Mouse (Mus musculus): ENCODE results near the gene Rfx5. TPM values are rescaled to one million over a fixed set of nuclear protein-coding genes. Genes with fewer than 3 reads are reported as not detected.

The Rfx5 gene
- polyA plus RNA-seq, 1 experiment from 2014 or later: 7.5 TPM

DNA sequence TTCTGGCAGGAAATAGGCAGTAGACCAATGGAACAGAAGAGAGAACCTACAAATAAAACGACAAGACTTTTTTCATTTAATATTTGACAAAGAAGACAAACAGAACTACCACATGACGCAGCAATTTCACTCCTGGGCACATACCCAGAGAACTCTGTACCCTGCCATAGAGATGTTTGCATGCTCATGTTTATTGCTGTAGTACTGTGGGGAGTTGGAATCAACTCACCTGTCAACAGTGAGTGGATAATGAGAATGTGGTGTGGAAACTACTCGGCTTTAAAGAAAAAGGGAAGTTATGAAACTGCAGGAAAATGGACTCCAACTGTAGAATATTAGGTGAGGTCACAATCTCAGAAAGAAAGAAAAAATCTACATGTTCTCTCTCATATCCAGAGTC is 4.2 kb upstream of the Rfx5 start:
- H3K27ac ChIP-seq (ENCODE audit: low read length): no peak overlapping the region
- no peak overlapping the region for H3K9ac ChIP-seq (ENCODE audit: low read depth, low read length)
- 85% methylated on average over 3 of the region's 3 CpGs for WGBS
- H3K9me3 ChIP-seq (replicated peaks; ENCODE audit: control insufficient read depth, low read length, poor library complexity, severe bottlenecking): 0 out of 2 replicates have a peak, but pooled peaks cover 2% of the 10 kb centered on the region
- H3K36me3 ChIP-seq (ENCODE audit: control insufficient read depth, insufficient read depth, low read length): no peaks in the 10 kb centered on the region
- no peak for ATAC-seq
- H3K4me1 ChIP-seq (ENCODE audit: control insufficient read depth, insufficient read depth, low read length): peaks cover 3% of the 10 kb centered on the region
- no peak overlapping the region for H3K4me3 ChIP-seq (ENCODE audit: low read depth, low read length)
- no peaks in the 10 kb centered on the region for H3K27me3 ChIP-seq (ENCODE audit: control insufficient read depth, insufficient read depth, low read depth, low read length)
- H3K4me2 ChIP-seq (ENCODE audit: low read length): no peak overlapping the region

DNA sequence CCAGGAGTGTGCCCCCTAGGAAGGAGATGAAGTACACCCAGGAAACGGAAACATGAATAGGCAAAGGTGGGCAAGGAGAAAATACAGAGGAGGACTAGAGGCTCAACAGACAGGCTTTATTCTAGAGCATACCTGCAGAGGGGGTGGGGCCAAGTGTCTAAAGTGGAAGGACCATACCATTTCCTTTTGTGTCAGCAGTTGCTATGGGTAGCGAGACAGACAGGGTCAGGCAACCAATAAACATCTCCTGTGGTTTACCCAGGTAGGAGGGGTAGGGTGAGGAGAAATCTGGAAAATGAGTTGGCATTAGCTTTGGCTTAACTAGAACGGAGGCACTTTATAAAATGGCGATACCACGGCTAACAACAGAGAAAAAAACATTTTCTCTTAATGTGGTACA is 1.1 kb upstream of the Rfx5 start:
- Histone ChIP-seq H3K9me3 (replicated peaks; ENCODE audit: control insufficient read depth, low read length, poor library complexity, severe bottlenecking) (0 out of 2 replicates have a peak, but pooled peaks cover 2% of the 10 kb centered on the region), H3K27me3 (ENCODE audit: control insufficient read depth, insufficient read depth, low read depth, low read length) (no peaks in the 10 kb centered on the region), H3K4me1 (ENCODE audit: control insufficient read depth, insufficient read depth, low read length) (peaks cover 14% of the 10 kb centered on the region), H3K4me3 (ENCODE audit: low read depth, low read length) (peak overlapping the region; percentile 70), H3K4me2 (ENCODE audit: low read length) (peak overlapping the region; percentile 63), H3K9ac (ENCODE audit: low read depth, low read length) (no peak overlapping the region), H3K27ac (ENCODE audit: low read length) (0 out of 2 replicates have a peak overlapping the region, but pooled peaks have one; percentile 97), H3K36me3 (ENCODE audit: control insufficient read depth, insufficient read depth, low read length) (peaks cover 10% of the 10 kb centered on the region)
- no peak for ATAC-seq
- WGBS: 69% methylated on average over 5 of the region's 5 CpGs

DNA sequence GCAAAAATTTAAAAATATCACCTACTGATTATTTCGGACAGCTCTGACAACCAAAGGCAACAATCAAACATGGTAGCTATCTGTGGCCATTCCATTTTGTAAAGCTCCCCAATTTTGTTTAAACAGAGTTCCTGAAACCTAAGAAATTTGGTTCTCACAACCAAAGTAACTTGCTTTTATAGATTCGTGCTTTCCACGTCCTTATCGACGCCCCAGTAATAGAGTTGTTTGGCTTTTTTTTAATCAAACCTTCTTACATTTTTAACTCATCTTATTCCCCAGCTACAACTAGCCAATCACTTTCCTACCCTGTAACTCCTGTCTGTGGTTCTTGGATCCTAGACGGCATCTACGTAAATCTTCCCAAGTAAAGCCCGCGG is 501 bp upstream of the Rfx5 start:
- H3K4me3 ChIP-seq (ENCODE audit: low read depth, low read length): peak overlapping the region; percentile 70
- peak; percentile 38 for ATAC-seq

DNA sequence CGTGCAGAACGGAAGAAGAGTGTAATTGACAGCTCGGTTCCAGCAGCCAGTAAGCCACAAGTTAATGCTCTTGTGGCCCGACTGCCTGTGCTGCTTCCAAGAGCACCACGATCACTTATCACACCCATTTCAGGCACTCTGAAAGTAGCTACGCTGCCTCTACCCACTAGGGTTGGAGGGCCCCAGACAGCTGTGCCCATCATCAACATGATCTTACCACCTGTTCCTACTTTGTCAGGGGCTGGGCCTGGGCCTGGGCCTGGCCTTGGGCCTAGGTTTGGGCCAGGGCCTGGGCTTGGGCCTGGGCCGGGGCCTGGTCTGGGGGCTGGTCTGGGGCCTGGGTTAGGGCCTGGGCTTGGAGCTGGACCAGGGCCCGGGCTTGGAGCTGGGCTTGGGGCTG is 4.4 kb downstream of the Rfx5 start:
- no peak for ATAC-seq
- no peak overlapping the region for H3K9ac ChIP-seq (ENCODE audit: low read depth, low read length)
- peaks cover 19% of the 10 kb centered on the region for H3K36me3 ChIP-seq (ENCODE audit: control insufficient read depth, insufficient read depth, low read length)
- peaks cover 12% of the 10 kb centered on the region for H3K4me1 ChIP-seq (ENCODE audit: control insufficient read depth, insufficient read depth, low read length)
- no peak overlapping the region for H3K4me3 ChIP-seq (ENCODE audit: low read depth, low read length)
- H3K27me3 ChIP-seq (ENCODE audit: control insufficient read depth, insufficient read depth, low read depth, low read length): no peaks in the 10 kb centered on the region
- H3K9me3 ChIP-seq (replicated peaks; ENCODE audit: control insufficient read depth, low read length, poor library complexity, severe bottlenecking): no peaks in the 10 kb centered on the region
- H3K4me2 ChIP-seq (ENCODE audit: low read length): no peak overlapping the region
- no peak overlapping the region for H3K27ac ChIP-seq (ENCODE audit: low read length)
- WGBS: 93% methylated on average over 8 of the region's 8 CpGs

More for the DNA sequence above, 501 bp upstream of the Rfx5 start:
- Histone ChIP-seq H3K4me1 (ENCODE audit: control insufficient read depth, insufficient read depth, low read length) (peaks cover 14% of the 10 kb centered on the region), H3K36me3 (ENCODE audit: control insufficient read depth, insufficient read depth, low read length) (peaks cover 16% of the 10 kb centered on the region), H3K27me3 (ENCODE audit: control insufficient read depth, insufficient read depth, low read depth, low read length) (no peaks in the 10 kb centered on the region), H3K9ac (ENCODE audit: low read depth, low read length) (peak overlapping the region; percentile 57), H3K9me3 (replicated peaks; ENCODE audit: control insufficient read depth, low read length, poor library complexity, severe bottlenecking) (0 out of 2 replicates have a peak, but pooled peaks cover 2% of the 10 kb centered on the region), H3K4me2 (ENCODE audit: low read length) (peak overlapping the region; percentile 63), H3K27ac (ENCODE audit: low read length) (peak overlapping the region; percentile 97)
- WGBS: 16% methylated on average over 9 of the region's 9 CpGs

DNA sequence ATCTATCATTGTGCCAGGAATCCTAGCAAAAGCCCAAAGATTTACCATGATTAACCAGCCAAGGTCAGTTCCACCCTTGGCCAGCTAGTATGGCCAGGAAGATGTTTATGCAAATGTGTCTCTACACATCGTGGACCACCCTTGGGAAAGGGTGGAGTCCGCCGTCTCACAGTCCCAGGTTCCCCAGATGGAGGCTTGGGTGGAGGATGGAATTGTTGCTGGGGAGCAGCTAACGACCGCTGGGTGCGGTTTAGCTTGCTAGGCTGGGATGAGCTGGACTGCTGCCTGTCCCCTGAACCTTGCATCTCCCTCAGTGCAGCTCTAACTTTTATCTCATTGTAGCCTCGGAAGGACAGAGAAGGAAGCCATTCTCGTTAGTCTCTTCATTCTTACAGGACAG is 6.0 kb downstream of the Rfx5 start:
- Histone ChIP-seq H3K27me3 (ENCODE audit: control insufficient read depth, insufficient read depth, low read depth, low read length) (no peaks in the 10 kb centered on the region), H3K4me1 (ENCODE audit: control insufficient read depth, insufficient read depth, low read length) (peaks cover 9% of the 10 kb centered on the region), H3K4me2 (ENCODE audit: low read length) (no peak overlapping the region), H3K36me3 (ENCODE audit: control insufficient read depth, insufficient read depth, low read length) (peaks cover 19% of the 10 kb centered on the region), H3K9me3 (replicated peaks; ENCODE audit: control insufficient read depth, low read length, poor library complexity, severe bottlenecking) (no peaks in the 10 kb centered on the region), H3K27ac (ENCODE audit: low read length) (no peak overlapping the region), H3K4me3 (ENCODE audit: low read depth, low read length) (no peak overlapping the region), H3K9ac (ENCODE audit: low read depth, low read length) (no peak overlapping the region)
- no peak for ATAC-seq
- 43% methylated on average over 8 of the region's 8 CpGs for WGBS

DNA sequence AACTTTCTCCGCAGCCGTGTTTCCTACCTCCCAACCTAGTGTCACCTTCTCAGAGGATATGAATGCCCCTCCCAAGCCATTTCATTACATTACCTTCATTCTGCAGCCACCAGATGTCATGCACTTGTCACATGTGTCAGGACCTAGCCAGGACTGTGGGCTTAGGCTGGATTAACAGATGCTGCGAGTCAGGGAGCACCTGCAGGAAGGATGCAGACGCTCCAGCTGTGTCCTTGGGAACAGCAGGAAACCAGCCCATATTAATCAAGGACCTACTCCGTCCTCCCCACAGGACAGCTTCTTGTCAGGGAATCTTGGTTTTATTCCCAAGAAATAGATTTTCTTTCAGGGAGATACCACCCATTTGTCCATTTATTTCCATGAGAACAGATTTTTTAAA is 6.4 kb downstream of the Rfx5 start:
- no peak overlapping the region for H3K4me2 ChIP-seq (ENCODE audit: low read length)
- no peak for ATAC-seq
- no peaks in the 10 kb centered on the region for H3K9me3 ChIP-seq (replicated peaks; ENCODE audit: control insufficient read depth, low read length, poor library complexity, severe bottlenecking)
- no peak overlapping the region for H3K4me3 ChIP-seq (ENCODE audit: low read depth, low read length)
- peaks cover 4% of the 10 kb centered on the region; the same call in 1 of the 2 replicates for H3K4me1 ChIP-seq (ENCODE audit: control insufficient read depth, insufficient read depth, low read length)
- H3K27me3 ChIP-seq (ENCODE audit: control insufficient read depth, insufficient read depth, low read depth, low read length): no peaks in the 10 kb centered on the region
- H3K36me3 ChIP-seq (ENCODE audit: control insufficient read depth, insufficient read depth, low read length): peaks cover 19% of the 10 kb centered on the region
- 45% methylated on average over 5 of the region's 5 CpGs for whole genome bisulfite sequencing
- H3K27ac ChIP-seq (ENCODE audit: low read length): no peak overlapping the region
- no peak overlapping the region for H3K9ac ChIP-seq (ENCODE audit: low read depth, low read length)

DNA sequence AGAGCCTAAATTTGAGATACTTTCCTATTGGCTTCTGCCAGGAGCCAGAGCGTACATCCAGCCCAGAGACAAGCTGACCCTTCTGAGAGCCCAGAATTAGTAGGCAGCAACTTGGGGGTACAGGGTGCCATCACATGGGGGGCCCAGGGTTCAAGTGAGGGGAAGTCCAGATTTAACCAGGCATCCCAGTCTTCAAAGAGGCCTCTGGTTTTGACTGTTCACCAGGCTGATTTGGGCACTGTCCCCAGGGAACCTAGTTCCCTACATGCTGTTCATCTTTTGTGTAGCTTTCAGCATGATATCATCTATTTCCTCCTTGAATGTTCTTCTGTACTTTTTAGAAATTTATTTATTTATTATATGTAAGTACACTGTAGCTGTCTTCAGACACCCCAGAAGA is 11.1 kb downstream of the Rfx5 start:
- Histone ChIP-seq H3K27ac (ENCODE audit: low read length) (no peak overlapping the region), H3K27me3 (ENCODE audit: control insufficient read depth, insufficient read depth, low read depth, low read length) (no peaks in the 10 kb centered on the region), H3K36me3 (ENCODE audit: control insufficient read depth, insufficient read depth, low read length) (no peaks in the 10 kb centered on the region), H3K9me3 (replicated peaks; ENCODE audit: control insufficient read depth, low read length, poor library complexity, severe bottlenecking) (no peaks in the 10 kb centered on the region), H3K4me3 (ENCODE audit: low read depth, low read length) (no peak overlapping the region), H3K9ac (ENCODE audit: low read depth, low read length) (no peak overlapping the region), H3K4me2 (ENCODE audit: low read length) (no peak overlapping the region), H3K4me1 (ENCODE audit: control insufficient read depth, insufficient read depth, low read length) (no peaks in the 10 kb centered on the region)
- 97% methylated on average over 1 of the region's 1 CpGs for WGBS
- no peak for ATAC-seq

DNA sequence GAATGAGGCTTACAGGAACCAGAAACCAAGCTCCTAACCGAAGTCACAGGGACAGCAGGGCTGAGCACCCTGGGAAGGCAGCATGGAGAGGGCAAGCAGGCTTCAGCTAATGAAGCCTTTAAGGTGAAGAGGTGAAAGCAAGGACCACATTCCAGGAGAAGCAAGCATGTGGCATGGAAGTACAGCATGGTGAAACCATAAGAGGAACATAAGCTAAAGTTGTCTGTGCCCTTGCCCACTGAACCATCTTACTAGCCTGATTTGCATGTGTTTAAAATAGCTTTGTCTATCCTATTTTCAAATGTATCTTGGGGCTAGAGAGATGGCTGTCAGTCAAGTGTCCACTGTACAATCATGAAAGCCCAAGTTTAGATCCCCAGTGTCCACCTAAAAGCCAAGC is 12.0 kb downstream of the Rfx5 start:
- Histone ChIP-seq H3K27me3 (ENCODE audit: control insufficient read depth, insufficient read depth, low read depth, low read length) (no peaks in the 10 kb centered on the region), H3K4me2 (ENCODE audit: low read length) (no peak overlapping the region), H3K4me3 (ENCODE audit: low read depth, low read length) (no peak overlapping the region), H3K36me3 (ENCODE audit: control insufficient read depth, insufficient read depth, low read length) (no peaks in the 10 kb centered on the region), H3K27ac (ENCODE audit: low read length) (no peak overlapping the region), H3K9me3 (replicated peaks; ENCODE audit: control insufficient read depth, low read length, poor library complexity, severe bottlenecking) (no peaks in the 10 kb centered on the region), H3K9ac (ENCODE audit: low read depth, low read length) (no peak overlapping the region), H3K4me1 (ENCODE audit: control insufficient read depth, insufficient read depth, low read length) (no peaks in the 10 kb centered on the region)
- 75% methylated on average over 1 of the region's 1 CpGs for WGBS
- ATAC-seq: no peak

DNA sequence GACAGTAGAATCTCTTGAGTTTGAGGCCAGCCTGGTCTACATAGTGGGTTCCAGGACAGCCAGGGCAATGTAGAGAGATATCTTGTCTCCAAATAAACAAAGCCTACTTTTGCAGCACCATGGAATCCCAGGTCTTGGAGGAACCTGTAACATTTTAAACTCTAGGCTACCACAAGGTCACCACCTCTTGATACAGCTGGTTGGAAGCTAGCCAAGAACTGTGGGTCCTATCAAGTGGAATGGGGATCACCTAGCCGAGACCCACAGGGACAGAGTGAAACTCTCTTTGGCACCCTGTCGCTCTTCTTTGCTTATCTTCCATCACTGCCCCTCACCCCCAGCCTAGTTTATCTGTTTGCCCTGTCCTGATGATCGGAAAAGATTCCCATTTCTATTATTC is 18.7 kb downstream of the Rfx5 start:
- H3K36me3 ChIP-seq (ENCODE audit: control insufficient read depth, insufficient read depth, low read length): no peaks in the 10 kb centered on the region
- H3K4me1 ChIP-seq (ENCODE audit: control insufficient read depth, insufficient read depth, low read length): peaks cover 14% of the 10 kb centered on the region
- no peak for ATAC-seq
- H3K27ac ChIP-seq (ENCODE audit: low read length): no peak overlapping the region
- H3K27me3 ChIP-seq (ENCODE audit: control insufficient read depth, insufficient read depth, low read depth, low read length): no peaks in the 10 kb centered on the region
- no peaks in the 10 kb centered on the region for H3K9me3 ChIP-seq (replicated peaks; ENCODE audit: control insufficient read depth, low read length, poor library complexity, severe bottlenecking)
- 91% methylated on average over 3 of the region's 3 CpGs for WGBS
- no peak overlapping the region for H3K4me2 ChIP-seq (ENCODE audit: low read length)
- no peak overlapping the region for H3K9ac ChIP-seq (ENCODE audit: low read depth, low read length)
- H3K4me3 ChIP-seq (ENCODE audit: low read depth, low read length): no peak overlapping the region

Measured in midbrain, embryonic 16.5 days (tissue).